Mouse (Mus musculus): ENCODE measurements around the gene Hectd4.

The Hectd4 gene

GRCm38 (mm10) chr5:121219980-121220731 is at the start of gene Hectd4:
TSS of gene Hectd4 (plus strand) at chr5:121220219.
- in situ Hi-C loops (cut with MboI, MseI) = loop anchor here (5.0 kb wide), 3 partner anchors 37 to 157 kb away; no protein-coding TSS in a partner anchor

- in situ Hi-C loops (cut with MboI, MseI) = no loop called here
Measured at GRCm38 (mm10) chr5:121172835-121173234, 47.2 kb upstream of the Hectd4 start.

- in situ Hi-C loops (cut with MboI, MseI) = no loop called here
Measured at GRCm38 (mm10) chr5:121179077-121179857, 40.8 kb upstream of the Hectd4 start.

- in situ Hi-C loops (cut with MboI, MseI) = no loop called here
Measured at GRCm38 (mm10) chr5:121183269-121183668, 36.8 kb upstream of the Hectd4 start.

GRCm38 (mm10) chr5:121184375-121184774 is 35.6 kb upstream of the Hectd4 start:
- in situ Hi-C loops (cut with MboI, MseI) = no loop called here

- in situ Hi-C loops (cut with MboI, MseI) = no loop called here
Measured at GRCm38 (mm10) chr5:121184945-121185551, 35.0 kb upstream of the Hectd4 start.

- in situ Hi-C loops (cut with MboI, MseI) = no loop called here
Measured at GRCm38 (mm10) chr5:121187580-121188001, 32.4 kb upstream of the Hectd4 start.

- in situ Hi-C loops (cut with MboI, MseI) = no loop called here
Measured at GRCm38 (mm10) chr5:121188265-121188664, 31.8 kb upstream of the Hectd4 start.

- in situ Hi-C loops (cut with MboI, MseI) = no loop called here
Measured at GRCm38 (mm10) chr5:121189182-121189581, 30.8 kb upstream of the Hectd4 start.

- in situ Hi-C loops (cut with MboI, MseI) = loop anchor here in 1 of 2 experiments (10.0 kb wide), 1 partner anchor 1814 kb away; no protein-coding TSS in a partner anchor
Measured at GRCm38 (mm10) chr5:121190210-121190835, 29.7 kb upstream of the Hectd4 start.

- in situ Hi-C loops (cut with MboI, MseI) = loop anchor here in 1 of 2 experiments (10.0 kb wide), 1 partner anchor 1814 kb away; no protein-coding TSS in a partner anchor
Measured at GRCm38 (mm10) chr5:121190836-121191583, 29.0 kb upstream of the Hectd4 start, which contains the start of gene Ptpn11. TSS of gene Ptpn11 (minus strand) at chr5:121191397.

GRCm38 (mm10) chr5:121191584-121191906 is 28.5 kb upstream of the Hectd4 start:
- in situ Hi-C loops (cut with MboI, MseI) = loop anchor here in 1 of 2 experiments (10.0 kb wide), 1 partner anchor 1813 kb away; no protein-coding TSS in a partner anchor

GRCm38 (mm10) chr5:121194173-121194572 is 25.8 kb upstream of the Hectd4 start:
- in situ Hi-C loops (cut with MboI, MseI) = loop anchor here in 1 of 2 experiments (10.0 kb wide), 1 partner anchor 1811 kb away; no protein-coding TSS in a partner anchor

- in situ Hi-C loops (cut with MboI, MseI) = loop anchor here in 1 of 2 experiments (10.0 kb wide), 1 partner anchor 1808 kb away; no protein-coding TSS in a partner anchor
Measured at GRCm38 (mm10) chr5:121196764-121197163, 23.3 kb upstream of the Hectd4 start.

GRCm38 (mm10) chr5:121197337-121197736 is 22.7 kb upstream of the Hectd4 start:
- in situ Hi-C loops (cut with MboI, MseI) = loop anchor here in 1 of 2 experiments (10.0 kb wide), 1 partner anchor 1807 kb away; no protein-coding TSS in a partner anchor

GRCm38 (mm10) chr5:121198376-121198775 is 21.6 kb upstream of the Hectd4 start:
- in situ Hi-C loops (cut with MboI, MseI) = loop anchor here in 1 of 2 experiments (10.0 kb wide), 1 partner anchor 1806 kb away; no protein-coding TSS in a partner anchor

- in situ Hi-C loops (cut with MboI, MseI) = no loop called here
Measured at GRCm38 (mm10) chr5:121201739-121202138, 18.3 kb upstream of the Hectd4 start.

- in situ Hi-C loops (cut with MboI, MseI) = no loop called here
Measured at GRCm38 (mm10) chr5:121202467-121202866, 17.6 kb upstream of the Hectd4 start.

GRCm38 (mm10) chr5:121204132-121205089 is 15.6 kb upstream of the Hectd4 start, which contains the start of gene Rpl6:
TSS of gene Rpl6 (plus strand) at chr5:121204481.
- in situ Hi-C loops (cut with MboI, MseI) = no loop called here
